Mouse (Mus musculus) brain, embryonic 14.5 days (tissue): ENCODE measurements around the gene Mboat2. TPM values are rescaled to one million over a fixed set of nuclear protein-coding genes. Genes with fewer than 3 reads are reported as not detected.

Experiments used
- DNase-seq: peaks from one replicate; pipeline ENCODE4 v3.0.0-alpha.2; 2011; ENCODE audit warnings: low read depth
- CTCF ChIP-seq: fragments of 200-500 bp; IDR thresholded peaks from 2 replicates; pipeline ENCODE4 v1.5.1; 2012; ENCODE audit warnings: inconsistent platforms, mild to moderate bottlenecking, moderate library complexity, borderline replicate concordance; ENCODE audit not compliant: insufficient read depth, insufficient read length; ENCODE audit errors: extremely low read depth
- POLR2A ChIP-seq: fragments of 200-500 bp; IDR thresholded peaks from 2 replicates; pipeline ENCODE4 v1.6.1; 2012; ENCODE audit warnings: mild to moderate bottlenecking, inconsistent platforms, borderline replicate concordance; ENCODE audit not compliant: poor library complexity, insufficient read depth, insufficient read length, severe bottlenecking; ENCODE audit errors: extremely low read depth
- polyA plus RNA-seq: library from polyadenylated mRNA; depleted of rRNA; stranded (reverse); fragments of >200 nt; gene quantifications from 2 replicates; pipeline ENCODE4 v1.2.3, GENCODE M21; 2012

Gene Mboat2
- polyA plus RNA-seq, 1 experiment: 31.8 TPM

- no peak for DNase-seq
- no peak for TF ChIP-seq CTCF
- no peak for TF ChIP-seq POLR2A
Measured at GRCm38 (mm10) chr12:24868694-24869093, 38.0 kb downstream of the Mboat2 start.

GRCm38 (mm10) chr12:24869231-24869630, 38.6 kb downstream of the Mboat2 start:
- TF ChIP-seq CTCF: no peak
- no peak for TF ChIP-seq POLR2A
- DNase-seq: no peak

DNA sequence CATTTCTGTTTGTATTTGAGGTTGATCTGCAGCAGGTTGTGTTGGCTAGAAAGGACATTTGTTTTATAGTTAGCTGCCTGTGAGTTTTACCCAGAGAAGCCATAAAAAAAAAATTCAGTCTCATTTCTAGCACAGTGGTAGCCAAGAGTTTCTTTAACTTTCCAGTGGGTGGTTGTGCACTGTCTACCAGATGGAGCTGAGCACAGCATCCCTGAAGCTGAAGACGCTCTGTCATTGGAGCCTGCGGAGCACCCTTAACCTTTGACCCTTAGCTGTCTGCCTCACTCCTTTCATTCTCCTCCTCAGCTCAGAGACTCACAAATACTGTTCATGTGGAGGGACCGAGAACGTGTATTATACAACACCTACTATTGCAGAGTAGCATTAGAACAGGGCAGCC, 40.2 kb downstream of the Mboat2 start:
- TF ChIP-seq POLR2A (no peak), CTCF (no peak)
- DNase-seq: no peak

DNA sequence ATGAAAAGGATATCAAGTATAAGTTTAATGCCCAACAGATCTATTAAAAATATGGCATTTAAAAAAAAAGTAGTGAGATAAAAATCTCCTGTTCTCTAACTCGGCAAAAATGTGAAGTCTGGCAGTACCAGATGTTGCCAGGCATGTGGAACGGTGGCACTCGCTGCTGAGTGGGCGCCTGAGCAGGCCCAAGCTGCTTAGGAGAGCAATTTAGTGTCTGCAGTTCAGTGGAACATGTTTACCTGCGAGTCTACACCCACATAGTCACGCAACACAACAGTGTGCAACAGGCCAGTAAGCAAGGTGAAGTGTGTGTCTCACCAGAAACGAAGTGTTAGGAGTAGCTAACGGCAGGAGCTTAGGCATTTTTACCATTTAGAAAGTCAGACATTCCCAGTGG, 41.6 kb downstream of the Mboat2 start:
- no peak for TF ChIP-seq CTCF
- no peak for TF ChIP-seq POLR2A

GRCm38 (mm10) chr12:24872689-24873088, 42.0 kb downstream of the Mboat2 start:
- peak; percentile 60 for DNase-seq
- TF ChIP-seq POLR2A (no peak), CTCF (no peak)

More for the DNA sequence above, 41.6 kb downstream of the Mboat2 start:
- DNase-seq: no peak

- DNase-seq: no peak
- TF ChIP-seq POLR2A (no peak), CTCF (no peak)
Measured at GRCm38 (mm10) chr12:24875908-24876307, 45.2 kb downstream of the Mboat2 start.

DNA sequence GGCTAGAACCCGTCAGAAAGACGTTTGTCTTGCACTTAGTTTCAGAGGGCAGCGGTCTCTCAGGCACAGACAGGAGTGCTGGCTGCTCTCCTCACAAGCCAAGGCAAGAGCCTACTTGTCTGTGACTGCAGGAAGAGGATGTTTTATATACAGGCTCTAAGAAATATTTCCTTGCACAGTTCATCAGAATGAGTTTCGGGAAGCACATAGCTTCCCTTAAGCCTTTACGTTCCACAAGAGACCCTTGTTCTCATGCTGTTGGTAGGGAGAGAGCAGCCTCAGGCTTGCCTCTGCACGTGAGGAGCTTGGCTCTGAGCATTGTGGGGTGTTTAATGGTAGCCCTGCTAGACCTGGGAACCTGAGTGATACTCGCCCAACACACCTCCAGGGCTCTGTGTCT, 46.6 kb downstream of the Mboat2 start:
- no peak for DNase-seq
- TF ChIP-seq POLR2A: no peak
- no peak for TF ChIP-seq CTCF

- no peak for TF ChIP-seq CTCF
- no peak for TF ChIP-seq POLR2A
- no peak for DNase-seq
Measured at GRCm38 (mm10) chr12:24878090-24878489, 47.4 kb downstream of the Mboat2 start.

DNA sequence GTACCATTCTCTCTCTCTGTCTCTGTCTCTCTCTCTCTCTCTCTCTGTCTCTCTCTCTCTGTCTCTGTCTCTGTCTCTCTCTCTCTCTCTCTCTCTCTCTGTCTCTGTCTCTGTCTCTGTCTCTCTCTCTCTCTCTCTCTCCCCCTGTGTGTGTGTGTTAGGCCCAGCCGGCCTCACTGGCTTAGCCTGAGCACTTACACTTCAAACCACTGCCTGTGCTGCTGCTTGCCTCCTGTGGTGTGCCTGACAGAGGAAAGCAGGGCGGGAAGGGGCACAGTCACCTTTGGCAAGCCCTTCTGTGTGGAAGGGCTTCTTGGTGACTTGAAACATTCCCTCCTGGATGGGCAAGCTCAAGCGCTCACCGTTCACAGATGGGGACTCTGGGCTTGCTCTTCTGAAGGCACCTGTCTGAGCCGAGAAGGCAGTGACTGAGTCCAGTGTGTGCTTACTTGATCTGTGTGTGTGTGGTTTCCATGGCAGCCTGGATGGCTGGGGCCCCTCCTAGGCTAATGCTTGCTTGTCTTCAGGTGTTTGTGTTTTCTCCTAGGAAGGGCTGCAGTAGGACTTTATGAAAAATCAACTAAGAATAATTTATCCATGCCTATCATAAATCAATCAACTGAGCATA, 48.2 kb downstream of the Mboat2 start:
- TF ChIP-seq POLR2A: no peak
- no peak for TF ChIP-seq CTCF
- DNase-seq: no peak

GRCm38 (mm10) chr12:24879613-24880029, 48.9 kb downstream of the Mboat2 start:
- TF ChIP-seq CTCF (no peak), POLR2A (no peak)
- DNase-seq: no peak

DNA sequence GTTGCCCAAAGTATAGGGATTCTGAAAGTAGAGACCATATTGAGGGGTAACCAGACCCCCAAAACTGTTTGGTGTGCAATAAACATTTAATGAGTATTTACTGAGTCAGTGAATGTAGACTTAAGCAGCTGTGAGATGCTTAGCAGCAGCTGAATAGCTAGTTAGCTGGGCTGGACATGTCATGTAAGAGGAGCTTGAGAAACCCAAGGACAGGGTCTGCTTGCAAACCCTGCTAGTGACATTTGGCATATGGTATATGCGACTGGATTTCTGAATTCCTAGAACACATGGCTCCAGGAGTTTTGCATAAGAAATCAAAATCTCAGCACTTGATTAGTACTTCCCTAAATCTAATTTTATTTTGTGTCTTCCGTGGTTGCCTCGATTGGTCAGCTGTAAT, 52.6 kb downstream of the Mboat2 start:
- no peak for TF ChIP-seq CTCF
- no peak for TF ChIP-seq POLR2A
- DNase-seq: no peak

- no peak for TF ChIP-seq POLR2A
- TF ChIP-seq CTCF: no peak
- no peak for DNase-seq
Measured at GRCm38 (mm10) chr12:24886800-24887199, 56.1 kb downstream of the Mboat2 start.
